Mouse (Mus musculus) forebrain, embryonic 13.5 days (tissue): ENCODE data around the gene Ptprn2. TPM values are rescaled to one million over a fixed set of nuclear protein-coding genes. Genes with fewer than 3 reads are reported as not detected.

Experiments
- ATAC-seq: fragments of 200-750 bp; cut with Nextera tagmentation; 2 replicates; pipeline ENCODE4 v1.8.0; 2017
- H3K27ac ChIP-seq: fragments of 300-500 bp; sonication (generic); 2 replicates; pipeline ENCODE4 v1.5.1; 2015; ENCODE audit warnings: inconsistent platforms, mild to moderate bottlenecking, moderate library complexity
- H3K27me3 ChIP-seq: fragments of 300-500 bp; sonication (generic); 2 replicates; pipeline ENCODE4 v1.6.1; 2015; ENCODE audit warnings: mild to moderate bottlenecking, inconsistent platforms
- H3K36me3 ChIP-seq: fragments of 300-500 bp; sonication (generic); 2 replicates; pipeline ENCODE4 v1.6.1; 2015; ENCODE audit warnings: mild to moderate bottlenecking, inconsistent platforms; ENCODE audit not compliant: poor library complexity, severe bottlenecking
- H3K4me1 ChIP-seq: fragments of 300-500 bp; sonication (generic); 2 replicates; pipeline ENCODE4 v1.6.1; 2015; ENCODE audit warnings: inconsistent platforms
- H3K4me2 ChIP-seq: fragments of 300-500 bp; sonication (generic); 2 replicates; pipeline ENCODE4 v1.6.1; 2015; ENCODE audit warnings: inconsistent platforms, mild to moderate bottlenecking, moderate library complexity
- H3K4me3 ChIP-seq: fragments of 300-500 bp; sonication (generic); 2 replicates; pipeline ENCODE4 v1.5.1; 2015; ENCODE audit warnings: mild to moderate bottlenecking, inconsistent platforms
- H3K9ac ChIP-seq: fragments of 300-500 bp; sonication (generic); 2 replicates; pipeline ENCODE4 v1.6.1; 2015; ENCODE audit warnings: mild to moderate bottlenecking, inconsistent platforms
- H3K9me3 ChIP-seq: fragments of 300-500 bp; sonication (generic); replicated peaks from 2 replicates; pipeline ENCODE4 v1.6.1; 2016; ENCODE audit warnings: inconsistent platforms
- WGBS: fragments of 180-500 bp; shearing (Covaris S2); methylation state at CpG from one replicate; pipeline ENCODE4 v1.1.7; 2015; 5-methylcytosine and 5-hydroxymethylcytosine counted together
- microRNA counts: library from miRNA; unstranded; fragments of <30 nt; microRNA quantifications from one replicate; lab custom pipeline; 2016
- microRNA-seq: library from miRNA; unstranded; fragments of <30 nt; microRNA quantifications from one replicate; pipeline ENCODE4, GENCODE M21; 2016
- polyA plus RNA-seq: library from polyadenylated mRNA; unstranded; fragments of >200 nt; fragmentation: Nextera tagmentation; extraction: Ambion mirVana; gene quantifications from 2 replicates; pipeline ENCODE4 v1.2.1, GENCODE M21; 2015

Gene Ptprn2
- polyA plus RNA-seq, 1 experiment from 2014 or later = 6.6 TPM

GRCm38 (mm10) chr12:117323017-117323416 is 837.5 kb downstream of the Ptprn2 start:
- H3K4me2 ChIP-seq = no peak overlapping the region
- H3K4me3 ChIP-seq = no peak overlapping the region
- H3K27ac ChIP-seq = no peak overlapping the region
- WGBS = 91% methylated on average over 2 of the region's 3 CpGs
- ATAC-seq = peak; percentile 17; the same call in 1 of the 2 replicates
- no peaks in the 10 kb centered on the region for H3K36me3 ChIP-seq
- no peaks in the 10 kb centered on the region for H3K4me1 ChIP-seq
- H3K9ac ChIP-seq = no peak overlapping the region
- H3K27me3 ChIP-seq = 0 out of 2 replicates have a peak, but pooled peaks cover 6% of the 10 kb centered on the region
- H3K9me3 ChIP-seq = no peaks in the 10 kb centered on the region

MicroRNAs within 50 kb of the gene (microRNA counts, 519-probe panel; counts per million panel counts)
- 4,574 counts per million, percentile 86 among the panel's probes with 10 or more counts for microRNA mmu-miR-153 (lab: Ali Mortazavi, UCI)

Small RNAs within 50 kb of the gene (microRNA-seq; reads per million reads assigned to microRNA genes)
- gene Mir153 = 2,079 reads per million, percentile 83 among the genes with 10 or more reads in this experiment

Other genes with a start within 250 kb of the Ptprn2 start
- gene Wdr60, start 222.7 kb upstream of the Ptprn2 start, polyA plus RNA-seq = 19.9 and 20.5 TPM in 2 replicates
- not detected in 2 replicates for gene Gm11027, start 210.3 kb upstream of the Ptprn2 start, polyA plus RNA-seq
- 9.9 and 10.9 TPM in 2 replicates for gene Esyt2, start 204.5 kb upstream of the Ptprn2 start, polyA plus RNA-seq
- 30.7 and 39.1 TPM in 2 replicates for gene Ncapg2, start 80.3 kb upstream of the Ptprn2 start, polyA plus RNA-seq